Mouse (Mus musculus): ENCODE results near the gene Otx1.

- TF ChIP-seq CTCF (conservative IDR thresholded peaks at IDR 0.05 in 1 of 2, IDR thresholded peaks at IDR 0.05 in 1 of 2; ENCODE audit: low read depth in 2 of 2, low read length in 2 of 2): no peak
- TF ChIP-seq POLR2AphosphoS2 (IDR thresholded peaks at IDR 0.05; ENCODE audit: low read depth, low read length): no peak
- TF ChIP-seq ELF1 (IDR thresholded peaks at IDR 0.05; ENCODE audit: low read depth, low read length): no peak
- TF ChIP-seq USF1 (IDR thresholded peaks at IDR 0.05; ENCODE audit: low read depth, low read length): no peak
Observed at GRCm38 (mm10) chr11:21995534-21996324, 7.0 kb downstream of the Otx1 start.
